Mouse (Mus musculus) limb, embryonic 14.5 days (tissue): ENCODE measurements at regions not wholly inside any gene's neighbourhood (a gene's known extent, or its start where the extent isn't known, plus 50 kb on each side); places are given as distances from the start of the nearest gene placed in this dataset.

Source experiments
- ATAC-seq: fragments of 200-750 bp; cut with Nextera tagmentation; 2 replicates; pipeline ENCODE4 v1.8.0; 2017; ENCODE audit warnings: low read depth, moderate number of reproducible peaks, moderate TSS enrichment; ENCODE audit not compliant: low FRiP score
- DNase-seq: peaks from one replicate; pipeline ENCODE4 v3.0.0-alpha.2; 2015; ENCODE audit warnings: low spot score
- H3K27ac ChIP-seq: fragments of 300-500 bp; sonication (generic); replicated peaks from 2 replicates; pipeline ENCODE4 v1.5.1; 2014; ENCODE audit warnings: low read depth, mild to moderate bottlenecking, low read length, moderate library complexity, mixed read lengths
- H3K27me3 ChIP-seq: fragments of 300-500 bp; sonication (generic); 2 replicates; pipeline ENCODE4 v1.6.1; 2014; ENCODE audit warnings: low read length, mixed read lengths; ENCODE audit not compliant: control insufficient read depth, insufficient read depth
- H3K36me3 ChIP-seq: fragments of 300-500 bp; sonication (generic); 2 replicates; pipeline ENCODE4 v1.6.1; 2014; ENCODE audit warnings: mild to moderate bottlenecking, low read length, moderate library complexity, mixed read lengths; ENCODE audit not compliant: control insufficient read depth, insufficient read depth
- H3K4me1 ChIP-seq: fragments of 300-500 bp; sonication (generic); 2 replicates; pipeline ENCODE4 v1.6.1; 2014; ENCODE audit warnings: antibody characterized with exemption, low read length, mixed read lengths; ENCODE audit not compliant: control insufficient read depth, insufficient read depth
- H3K4me2 ChIP-seq: fragments of 300-500 bp; sonication (generic); replicated peaks from 2 replicates; pipeline ENCODE4 v1.6.1; 2014; ENCODE audit warnings: low read depth, mild to moderate bottlenecking, low read length, moderate library complexity; ENCODE audit not compliant: severe bottlenecking
- H3K4me3 ChIP-seq: fragments of 300-500 bp; sonication (generic); replicated peaks from 2 replicates; pipeline ENCODE4 v1.5.1; 2014; ENCODE audit warnings: low read length
- H3K9ac ChIP-seq: fragments of 300-500 bp; sonication (generic); 2 replicates; pipeline ENCODE4 v1.6.1; 2014; ENCODE audit warnings: mild to moderate bottlenecking, low read depth, low read length, moderate library complexity; ENCODE audit not compliant: severe bottlenecking
- H3K9me3 ChIP-seq: fragments of 300-500 bp; sonication (generic); 2 replicates; pipeline ENCODE4 v1.6.1; 2016; ENCODE audit warnings: low read length; ENCODE audit not compliant: control insufficient read depth
- POLR2A ChIP-seq: fragments of 200-500 bp; IDR thresholded peaks from 2 replicates; pipeline ENCODE4 v1.8.0; 2012; ENCODE audit warnings: inconsistent platforms, mild to moderate bottlenecking, moderate library complexity, borderline replicate concordance; ENCODE audit not compliant: insufficient read depth, insufficient read length; ENCODE audit errors: extremely low read depth
- WGBS: fragments of 180-500 bp; shearing (Covaris S2); extraction: QIAGEN DNeasy Blood & Tissue Kit; methylation state at CpG from one replicate; pipeline ENCODE4 v1.1.7; 2014; 5-methylcytosine and 5-hydroxymethylcytosine counted together

- H3K27me3 ChIP-seq: no peaks in the 10 kb centered on the region
- WGBS: 85% methylated on average over 5 of the region's 5 CpGs
- TF ChIP-seq POLR2A: no peak
- DNase-seq (no peak), ATAC-seq (no peak)
- no peaks in the 10 kb centered on the region for H3K36me3 ChIP-seq
- no peak overlapping the region for H3K4me3 ChIP-seq
- H3K4me2 ChIP-seq: no peak overlapping the region
- no peak overlapping the region for H3K27ac ChIP-seq
- no peak overlapping the region for H3K9ac ChIP-seq
- H3K9me3 ChIP-seq: no peaks in the 10 kb centered on the region
- no peaks in the 10 kb centered on the region for H3K4me1 ChIP-seq
Measured at GRCm38 (mm10) chr14:102606055-102606454, 376.4 kb downstream of the Kctd12 start.

DNA sequence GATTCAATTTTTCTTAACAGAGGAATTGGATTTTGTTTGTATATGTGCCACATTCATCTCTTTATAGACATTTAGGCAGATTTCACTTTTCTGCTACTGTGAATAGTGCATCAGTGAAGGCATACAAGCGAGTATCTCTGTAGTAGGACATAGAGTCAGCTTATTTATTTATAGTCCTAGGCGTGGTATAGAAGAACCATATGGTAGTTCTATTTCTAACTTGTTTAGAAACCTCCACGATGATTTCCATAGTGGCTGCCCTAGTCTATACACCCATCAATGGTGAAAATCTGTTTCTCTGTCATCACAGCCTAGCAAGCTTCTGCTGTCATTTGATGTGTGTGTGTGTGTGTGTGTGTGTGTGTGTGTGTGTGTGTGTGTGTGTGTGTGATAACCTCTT lies 387.6 kb downstream of the Kctd12 start:
- H3K27me3 ChIP-seq: no peaks in the 10 kb centered on the region
- H3K36me3 ChIP-seq: no peaks in the 10 kb centered on the region
- no peak overlapping the region for H3K9ac ChIP-seq
- no peak overlapping the region for H3K4me2 ChIP-seq
- no peak overlapping the region for H3K27ac ChIP-seq
- H3K9me3 ChIP-seq: no peaks in the 10 kb centered on the region
- no peak for ATAC-seq
- DNase-seq: no peak
- H3K4me3 ChIP-seq: no peak overlapping the region
- TF ChIP-seq POLR2A: no peak
- WGBS: 84% methylated on average over 3 of the region's 3 CpGs
- no peaks in the 10 kb centered on the region for H3K4me1 ChIP-seq

DNA sequence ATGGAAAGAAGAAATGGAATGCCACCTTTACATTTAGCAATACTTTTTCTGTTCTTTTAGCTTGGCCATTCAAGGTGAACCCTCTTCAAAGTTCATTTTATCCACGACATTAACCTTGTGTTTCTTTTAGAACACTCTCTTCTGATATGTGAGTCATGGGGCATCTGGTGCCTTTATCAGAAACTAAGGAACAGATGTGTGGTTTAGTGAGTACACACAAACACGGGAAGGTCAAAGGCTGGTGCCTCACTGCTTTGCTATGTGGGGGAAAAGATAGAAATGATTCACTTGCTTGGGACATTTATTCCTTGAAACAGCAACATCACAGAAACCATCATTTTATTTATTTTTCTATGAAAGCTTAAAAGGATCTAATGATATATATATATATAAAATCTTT lies 428.7 kb downstream of the Kctd12 start:
- no peaks in the 10 kb centered on the region for H3K36me3 ChIP-seq
- no peaks in the 10 kb centered on the region for H3K27me3 ChIP-seq
- no peak overlapping the region for H3K4me2 ChIP-seq
- no peak overlapping the region for H3K4me3 ChIP-seq
- ATAC-seq (no peak), DNase-seq (no peak)
- no peak overlapping the region for H3K27ac ChIP-seq
- TF ChIP-seq POLR2A: no peak
- H3K9ac ChIP-seq: no peak overlapping the region
- H3K9me3 ChIP-seq: no peaks in the 10 kb centered on the region
- WGBS: 43% methylated on average over 2 of the region's 2 CpGs
- no peaks in the 10 kb centered on the region for H3K4me1 ChIP-seq

DNA sequence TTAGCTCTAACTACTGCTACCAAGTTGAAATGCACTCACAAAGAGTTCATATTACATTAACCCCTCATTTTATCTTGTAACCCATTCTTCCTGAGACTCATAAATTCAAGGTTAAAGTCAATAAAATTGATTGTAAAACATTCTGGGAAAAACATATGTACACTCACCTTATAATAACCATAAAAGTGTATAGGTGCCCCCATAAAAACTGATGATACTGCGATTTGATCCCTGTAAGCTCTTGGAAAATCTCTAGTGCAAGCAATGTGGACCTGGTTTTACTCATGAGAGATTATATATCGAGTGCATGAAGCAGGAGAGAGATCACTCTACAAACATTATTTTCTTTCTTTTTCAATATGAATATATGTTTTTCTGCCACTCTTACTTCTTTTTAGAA lies 429.8 kb downstream of the Kctd12 start:
- no peak overlapping the region for H3K4me2 ChIP-seq
- no peak overlapping the region for H3K27ac ChIP-seq
- H3K4me3 ChIP-seq: no peak overlapping the region
- 30% methylated on average over 2 of the region's 2 CpGs for WGBS
- DNase-seq (no peak), ATAC-seq (no peak)
- no peaks in the 10 kb centered on the region for H3K9me3 ChIP-seq
- H3K36me3 ChIP-seq: no peaks in the 10 kb centered on the region
- H3K4me1 ChIP-seq: no peaks in the 10 kb centered on the region
- no peak overlapping the region for H3K9ac ChIP-seq
- no peaks in the 10 kb centered on the region for H3K27me3 ChIP-seq
- TF ChIP-seq POLR2A: no peak

GRCm38 (mm10) chr14:102524894-102525577 lies 457.4 kb downstream of the Kctd12 start:
- no peak overlapping the region for H3K27ac ChIP-seq
- H3K9ac ChIP-seq: no peak overlapping the region
- TF ChIP-seq POLR2A: no peak
- H3K36me3 ChIP-seq: no peaks in the 10 kb centered on the region
- no peaks in the 10 kb centered on the region for H3K27me3 ChIP-seq
- WGBS: 81% methylated on average over 9 of the region's 9 CpGs
- H3K9me3 ChIP-seq: no peaks in the 10 kb centered on the region
- ATAC-seq: no peak
- no peak overlapping the region for H3K4me3 ChIP-seq
- H3K4me1 ChIP-seq: no peaks in the 10 kb centered on the region
- no peak for DNase-seq
- no peak overlapping the region for H3K4me2 ChIP-seq
